Mouse (Mus musculus): ENCODE results near the gene Bbip1. TPM values are rescaled to one million over a fixed set of nuclear protein-coding genes. Genes with fewer than 3 reads are reported as not detected.
"Not testable (repeated sequence)": the region's sequence is repeated elsewhere in the genome, so short reads cannot be mapped to it uniquely, and the experiment has no call there.

Bbip1 gene
- polyA plus RNA-seq, 1 experiment from 2014 or later, result 152 TPM

GRCm38 (mm10) chr19:53934046-53934445 lies 10.4 kb downstream of the Bbip1 start:
- H3K27me3 ChIP-seq (ENCODE audit: control insufficient read depth, insufficient read depth, low read depth, low read length), result no peaks in the 10 kb centered on the region
- no peak overlapping the region for H3K4me3 ChIP-seq (ENCODE audit: low read depth, low read length)
- ATAC-seq, result no peak
- no peak overlapping the region for H3K27ac ChIP-seq (ENCODE audit: low read length)
- no peak overlapping the region for H3K4me2 ChIP-seq (ENCODE audit: low read length)
- no peak overlapping the region for H3K9ac ChIP-seq (ENCODE audit: low read depth, low read length)
- H3K36me3 ChIP-seq (ENCODE audit: control insufficient read depth, insufficient read depth, low read length), result peaks cover 16% of the 10 kb centered on the region
- no peaks in the 10 kb centered on the region for H3K9me3 ChIP-seq (replicated peaks; ENCODE audit: control insufficient read depth, low read length, poor library complexity, severe bottlenecking)
- H3K4me1 ChIP-seq (ENCODE audit: control insufficient read depth, insufficient read depth, low read length), result no peaks in the 10 kb centered on the region

GRCm38 (mm10) chr19:53933050-53933449 lies 11.4 kb downstream of the Bbip1 start:
- ATAC-seq, result no peak
- H3K4me1 ChIP-seq (ENCODE audit: control insufficient read depth, insufficient read depth, low read length), result no peaks in the 10 kb centered on the region
- no peak overlapping the region for H3K27ac ChIP-seq (ENCODE audit: low read length)
- H3K36me3 ChIP-seq (ENCODE audit: control insufficient read depth, insufficient read depth, low read length), result peaks cover 16% of the 10 kb centered on the region
- no peaks in the 10 kb centered on the region for H3K9me3 ChIP-seq (replicated peaks; ENCODE audit: control insufficient read depth, low read length, poor library complexity, severe bottlenecking)
- no peak overlapping the region for H3K4me2 ChIP-seq (ENCODE audit: low read length)
- H3K4me3 ChIP-seq (ENCODE audit: low read depth, low read length), result no peak overlapping the region
- H3K27me3 ChIP-seq (ENCODE audit: control insufficient read depth, insufficient read depth, low read depth, low read length), result no peaks in the 10 kb centered on the region
- no peak overlapping the region for H3K9ac ChIP-seq (ENCODE audit: low read depth, low read length)

- no peak overlapping the region for H3K9ac ChIP-seq (ENCODE audit: low read depth, low read length)
- H3K36me3 ChIP-seq (ENCODE audit: control insufficient read depth, insufficient read depth, low read length), result peaks cover 17% of the 10 kb centered on the region
- no peak overlapping the region for H3K4me3 ChIP-seq (ENCODE audit: low read depth, low read length)
- H3K27ac ChIP-seq (ENCODE audit: low read length), result no peak overlapping the region
- no peak for ATAC-seq
- no peaks in the 10 kb centered on the region for H3K9me3 ChIP-seq (replicated peaks; ENCODE audit: control insufficient read depth, low read length, poor library complexity, severe bottlenecking)
- no peak overlapping the region for H3K4me2 ChIP-seq (ENCODE audit: low read length)
- no peaks in the 10 kb centered on the region for H3K27me3 ChIP-seq (ENCODE audit: control insufficient read depth, insufficient read depth, low read depth, low read length)
- WGBS, result 90% methylated on average over 3 of the region's 3 CpGs
- H3K4me1 ChIP-seq (ENCODE audit: control insufficient read depth, insufficient read depth, low read length), result no peaks in the 10 kb centered on the region
Observed at GRCm38 (mm10) chr19:53929218-53929617, 15.2 kb downstream of the Bbip1 start.

GRCm38 (mm10) chr19:53926705-53927104 lies 17.7 kb downstream of the Bbip1 start:
- WGBS, result 100% methylated on average over 1 of the region's 1 CpGs
- Histone ChIP-seq H3K27me3 (ENCODE audit: control insufficient read depth, insufficient read depth, low read depth, low read length) (no peaks in the 10 kb centered on the region), H3K9ac (ENCODE audit: low read depth, low read length) (no peak overlapping the region), H3K4me2 (ENCODE audit: low read length) (no peak overlapping the region), H3K4me1 (ENCODE audit: control insufficient read depth, insufficient read depth, low read length) (no peaks in the 10 kb centered on the region), H3K27ac (ENCODE audit: low read length) (no peak overlapping the region), H3K9me3 (replicated peaks; ENCODE audit: control insufficient read depth, low read length, poor library complexity, severe bottlenecking) (no peaks in the 10 kb centered on the region), H3K36me3 (ENCODE audit: control insufficient read depth, insufficient read depth, low read length) (peaks cover 19% of the 10 kb centered on the region), H3K4me3 (ENCODE audit: low read depth, low read length) (no peak overlapping the region)
- ATAC-seq, result no peak

- Histone ChIP-seq H3K4me2 (ENCODE audit: low read length) (no peak overlapping the region), H3K27me3 (ENCODE audit: control insufficient read depth, insufficient read depth, low read depth, low read length) (no peaks in the 10 kb centered on the region), H3K27ac (ENCODE audit: low read length) (no peak overlapping the region), H3K36me3 (ENCODE audit: control insufficient read depth, insufficient read depth, low read length) (peaks cover 20% of the 10 kb centered on the region), H3K9ac (ENCODE audit: low read depth, low read length) (no peak overlapping the region), H3K9me3 (replicated peaks; ENCODE audit: control insufficient read depth, low read length, poor library complexity, severe bottlenecking) (no peaks in the 10 kb centered on the region), H3K4me3 (ENCODE audit: low read depth, low read length) (no peak overlapping the region), H3K4me1 (ENCODE audit: control insufficient read depth, insufficient read depth, low read length) (no peaks in the 10 kb centered on the region)
- 93% methylated on average over 2 of the region's 2 CpGs for WGBS
- no peak for ATAC-seq
Observed at GRCm38 (mm10) chr19:53925338-53925751, 19.1 kb downstream of the Bbip1 start.

- 86% methylated on average over 3 of the region's 3 CpGs for WGBS
- H3K9ac ChIP-seq (ENCODE audit: low read depth, low read length); H3K4me1 ChIP-seq (ENCODE audit: control insufficient read depth, insufficient read depth, low read length); H3K9me3 ChIP-seq (replicated peaks; ENCODE audit: control insufficient read depth, low read length, poor library complexity, severe bottlenecking); H3K27ac ChIP-seq (ENCODE audit: low read length); ATAC-seq; H3K4me3 ChIP-seq (ENCODE audit: low read depth, low read length); H3K27me3 ChIP-seq (ENCODE audit: control insufficient read depth, insufficient read depth, low read depth, low read length); H3K4me2 ChIP-seq (ENCODE audit: low read length): not testable (repeated sequence)
- peaks cover 21% of the 10 kb centered on the region for H3K36me3 ChIP-seq (ENCODE audit: control insufficient read depth, insufficient read depth, low read length)
Observed at GRCm38 (mm10) chr19:53921996-53922395, 22.4 kb downstream of the Bbip1 start.

GRCm38 (mm10) chr19:53919541-53919940 lies 24.9 kb downstream of the Bbip1 start:
- Histone ChIP-seq H3K9me3 (replicated peaks; ENCODE audit: control insufficient read depth, low read length, poor library complexity, severe bottlenecking) (no peaks in the 10 kb centered on the region), H3K4me2 (ENCODE audit: low read length) (no peak overlapping the region), H3K36me3 (ENCODE audit: control insufficient read depth, insufficient read depth, low read length) (peaks cover 26% of the 10 kb centered on the region), H3K4me3 (ENCODE audit: low read depth, low read length) (no peak overlapping the region), H3K4me1 (ENCODE audit: control insufficient read depth, insufficient read depth, low read length) (no peaks in the 10 kb centered on the region), H3K9ac (ENCODE audit: low read depth, low read length) (no peak overlapping the region), H3K27me3 (ENCODE audit: control insufficient read depth, insufficient read depth, low read depth, low read length) (no peaks in the 10 kb centered on the region), H3K27ac (ENCODE audit: low read length) (no peak overlapping the region)
- 92% methylated on average over 10 of the region's 10 CpGs for WGBS
- no peak for ATAC-seq

GRCm38 (mm10) chr19:53914950-53915349 lies 29.5 kb downstream of the Bbip1 start:
- ATAC-seq, result no peak
- Histone ChIP-seq H3K36me3 (ENCODE audit: control insufficient read depth, insufficient read depth, low read length) (peaks cover 31% of the 10 kb centered on the region), H3K9ac (ENCODE audit: low read depth, low read length) (no peak overlapping the region), H3K4me3 (ENCODE audit: low read depth, low read length) (no peak overlapping the region), H3K4me2 (ENCODE audit: low read length) (no peak overlapping the region), H3K9me3 (replicated peaks; ENCODE audit: control insufficient read depth, low read length, poor library complexity, severe bottlenecking) (no peaks in the 10 kb centered on the region), H3K27ac (ENCODE audit: low read length) (no peak overlapping the region), H3K4me1 (ENCODE audit: control insufficient read depth, insufficient read depth, low read length) (no peaks in the 10 kb centered on the region), H3K27me3 (ENCODE audit: control insufficient read depth, insufficient read depth, low read depth, low read length) (no peaks in the 10 kb centered on the region)
- 92% methylated on average over 4 of the region's 4 CpGs for WGBS

- not testable (repeated sequence) for H3K27ac ChIP-seq (ENCODE audit: low read length)
Observed at GRCm38 (mm10) chr19:53906703-53907070, 37.7 kb downstream of the Bbip1 start.

More at GRCm38 (mm10) chr19:53906703-53907070, 37.7 kb downstream of the Bbip1 start:
- not testable (repeated sequence) for ATAC-seq; H3K4me3 ChIP-seq (ENCODE audit: low read depth, low read length); H3K9ac ChIP-seq (ENCODE audit: low read depth, low read length); H3K4me2 ChIP-seq (ENCODE audit: low read length); H3K9me3 ChIP-seq (replicated peaks; ENCODE audit: control insufficient read depth, low read length, poor library complexity, severe bottlenecking); H3K27me3 ChIP-seq (ENCODE audit: control insufficient read depth, insufficient read depth, low read depth, low read length)
- peaks cover 25% of the 10 kb centered on the region for H3K4me1 ChIP-seq (ENCODE audit: control insufficient read depth, insufficient read depth, low read length)
- H3K36me3 ChIP-seq (ENCODE audit: control insufficient read depth, insufficient read depth, low read length), result peaks cover 11% of the 10 kb centered on the region
